In the genomic region with DNA sequence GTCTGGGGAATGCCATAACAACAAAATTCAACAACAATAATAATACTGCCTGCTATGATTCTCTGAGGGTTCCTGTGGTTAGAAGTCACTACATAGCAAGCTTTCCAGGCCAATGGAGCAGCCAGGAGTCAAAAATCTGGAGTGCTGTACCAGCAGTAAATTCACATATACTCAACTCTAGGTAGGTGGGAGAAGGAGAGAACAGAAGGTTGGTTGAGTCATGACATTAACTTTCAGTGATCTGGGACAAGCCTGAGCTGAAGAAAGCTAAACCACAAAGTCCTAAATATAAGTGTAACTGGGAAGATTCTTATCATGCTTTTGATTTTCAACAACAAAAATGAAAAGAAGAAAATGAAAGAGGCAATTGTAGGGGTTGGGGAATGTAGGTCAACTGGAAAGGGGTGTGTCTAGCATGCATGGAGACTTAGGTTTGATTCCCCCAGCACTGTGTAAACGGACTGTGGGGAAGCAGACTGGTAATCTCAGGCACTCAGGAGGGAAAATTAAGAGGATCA, we compare ENCODE assay signal across 32 mouse cellular contexts.
A peak's percentile ranks its signal among the peaks of the same experiment; 100 is the strongest.
DNase-seq lines count a peak whose midpoint lies in the region; ATAC-seq and TF ChIP-seq lines count a peak whose summit lies in the region.
"Had no signal": no experiment of that assay in that cellular context is flagged by ENCODE, and none has a peak within 500 bp of the region (broad histone marks: within the 10 kb centered on the region; RNA-seq: fewer than 3 reads in every experiment).

No protein-coding gene starts in this region.

- peaks cover 9% of the 10 kb centered on the region for H3K4me1 ChIP-seq in embryonic fibroblast, embryonic 13.5 days (ENCODE audit: control insufficient read depth, insufficient read depth, low read length)
- H3K4me1 ChIP-seq: kidney, embryonic 15.5 days; limb, embryonic 10.5 days; liver, embryonic 13.5 days had no signal

- ATAC-seq in frontal cortex, adult (ENCODE audit: low TSS enrichment), result peak; percentile 67
- ATAC-seq: activated CD4-positive, CD25-positive, alpha-beta regulatory T cell, adult 4 months; hindbrain, embryonic 16.5 days; lung, postnatal 0 days had no signal

- TF ChIP-seq POLR2A in embryonic fibroblast, embryonic 13.5 days (IDR thresholded peaks at IDR 0.05; ENCODE audit: low read depth, low read length), result no peak

- no peak overlapping the region for H3K4me3 ChIP-seq in embryonic fibroblast, embryonic 13.5 days (ENCODE audit: insufficient read depth, low read length)
- H3K4me3 ChIP-seq: embryonic facial prominence, embryonic 13.5 days; erythroblast, embryonic 14.5 days; heart, embryonic 10.5 days; heart, embryonic 15.5 days; kidney, embryonic 15.5 days; layer of hippocampus, adult 2 months; limb, embryonic 10.5 days; limb, embryonic 15.5 days; liver, embryonic 13.5 days had no signal

- H3K27ac ChIP-seq in embryonic fibroblast, embryonic 13.5 days (ENCODE audit: insufficient read depth, low read length), result peak overlapping the region; percentile 61; the same call in 1 of the 2 replicates
- H3K27ac ChIP-seq: embryonic facial prominence, embryonic 13.5 days; heart, embryonic 10.5 days; heart, embryonic 15.5 days; kidney, embryonic 15.5 days; layer of hippocampus, adult 2 months; limb, embryonic 10.5 days; limb, embryonic 15.5 days; liver, embryonic 13.5 days; macrophage had no signal

- no peak for DNase-seq in frontal cortex, postnatal 36 days (ENCODE audit: low spot score in 2 of 2)
- peak; percentile 65 for DNase-seq in thymus, postnatal 0 days (ENCODE audit: low spot score)
- no peak for DNase-seq in thymus, adult 18-20 months
- DNase-seq in CD4-positive helper T cell, adult 2 months (ENCODE audit: low read depth, low spot score), result peak; percentile 15
- DNase-seq in adrenal gland, postnatal 14 days, result no peak
- DNase-seq in layer of hippocampus, adult 9-11 months, result no peak
- DNase-seq: adrenal gland, adult 2 months; cerebellum, adult 11 months; cerebellum, adult 9-11 months; embryo, embryonic 11 days; gastrocnemius, postnatal 25 days; heart, adult 11 months; kidney, adult 18-20 months; kidney, postnatal 25 days; liver, embryonic 13.5 days; lung, adult 18-20 months; midbrain, embryonic 14.5 days; thymus, postnatal 36 days had no signal

- TF ChIP-seq CTCF in embryonic fibroblast, embryonic 13.5 days (IDR thresholded peaks at IDR 0.05; ENCODE audit: borderline replicate concordance, insufficient read depth, low read length), result no peak

Comparison
In these comparisons a context has a peak if more than half of its experiments do, and no peak if none do; other contexts are left out.
1. DNase-seq: peak in thymus, postnatal 0 days (single experiment) and CD4-positive helper T cell, adult 2 months (single experiment); none in frontal cortex, postnatal 36 days (0 of 2), thymus, adult 18-20 months (0 of 2), adrenal gland, postnatal 14 days (single experiment) and layer of hippocampus, adult 9-11 months (single experiment).